Mouse (Mus musculus) heart, postnatal 10 days (tissue): ENCODE data around the gene Gm5108. TPM values are rescaled to one million over a fixed set of nuclear protein-coding genes. Genes with fewer than 3 reads are reported as not detected.

Experiments
- DNase-seq, 2 experiments: peaks; one replicate each; pipeline ENCODE4 v3.0.0; 2021
- intact Hi-C: fragments of 180-260 bp; cut with DNase I; formaldehyde crosslinking; loops from one replicate; pipeline ENCODE4 v1.15.1; 2025
- total RNA-seq, 2 experiments: library from RNA; stranded (reverse); gene quantifications; 2 replicates each; pipeline ENCODE4 v1.2.3; 2021

Gm5108 gene
- total RNA-seq, 2 experiments from 2014 or later, result not detected

DNA sequence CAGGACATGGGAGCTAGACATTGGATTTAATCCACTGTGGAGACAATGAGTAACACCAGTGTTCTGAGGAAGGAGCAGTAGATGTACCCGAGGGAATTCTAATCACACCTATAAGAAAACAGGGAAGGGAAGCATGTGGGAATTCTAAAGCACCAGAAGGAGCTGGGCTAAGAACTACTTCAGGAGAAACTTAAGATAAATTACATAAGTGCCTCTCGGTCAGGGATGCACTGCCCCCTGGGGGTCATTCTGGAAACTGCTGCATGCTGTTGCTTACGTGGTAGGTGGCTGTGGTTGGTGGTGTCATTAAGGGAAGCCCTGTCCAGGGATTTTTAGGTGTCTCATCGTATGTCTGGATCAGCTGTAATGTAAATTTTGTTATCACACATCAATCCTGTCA is 71.1 kb downstream of the Gm5108 start:
- intact Hi-C loops, result loop anchor here (1.0 to 5.0 kb wide), 3 partner anchors 166 to 480 kb away; partner anchors contain the start of gene Atp8a1
- DNase-seq, result peak; percentile 79 to 90

GRCm38 (mm10) chr5:68020870-68021269 is 79.4 kb downstream of the Gm5108 start:
- DNase-seq, result no peak
- intact Hi-C loops, result no loop called here

Other genes starting within 250 kb of the Gm5108 start
- gene Atp8a1, start 94.2 kb upstream of the Gm5108 start, total RNA-seq, result 10 to 100 TPM; 19.2 to 20.3 TPM
- not detected for gene Gm21905, start 4.8 kb downstream of the Gm5108 start, total RNA-seq
- gene Grxcr1, start 90.2 kb downstream of the Gm5108 start, total RNA-seq, result not detected